Mouse (Mus musculus): ENCODE results near the gene 9530068E07Rik. TPM values are rescaled to one million over a fixed set of nuclear protein-coding genes. Genes with fewer than 3 reads are reported as not detected.

Gene 9530068E07Rik
- polyA plus RNA-seq, 1 experiment from 2014 or later: 193 TPM

Other genes with a start within 250 kb of the 9530068E07Rik start
- gene Olfr1371, start 182.4 kb upstream of the 9530068E07Rik start, polyA plus RNA-seq (2016; fragmentation: Nextera tagmentation; extraction: Ambion mirVana): not detected in 2 replicates
- 937 and 939 TPM in 2 replicates for gene Skp1a, start 164.4 kb upstream of the 9530068E07Rik start, polyA plus RNA-seq (2016; fragmentation: Nextera tagmentation; extraction: Ambion mirVana)
- 6.9 and 8.8 TPM in 2 replicates for gene Tcf7, start 113.4 kb upstream of the 9530068E07Rik start, polyA plus RNA-seq (2016; fragmentation: Nextera tagmentation; extraction: Ambion mirVana)
- gene Vdac1, start 35.6 kb upstream of the 9530068E07Rik start, polyA plus RNA-seq (2016; fragmentation: Nextera tagmentation; extraction: Ambion mirVana): 218 and 222 TPM in 2 replicates